ENCODE assay signal across 8 mouse cellular contexts in genomic region chr11:33147171-33147571, GRCm38 (mm10). TPM values are rescaled to one million over a fixed set of nuclear protein-coding genes. Genes with fewer than 3 reads are reported as not detected.
DNase-seq lines count a peak whose midpoint lies in the region; ATAC-seq and TF ChIP-seq lines count a peak whose summit lies in the region.

Gene Fgf18 (minus strand): TSS chr11:33147400.

- no peaks in the 10 kb centered on the region; the same call in 1 of the 2 replicates for H3K4me1 ChIP-seq in heart, adult 2 months (ENCODE audit: control insufficient read depth, insufficient read depth, low read length)
- H3K4me1 ChIP-seq in E14TG2a.4 (replicated peaks; ENCODE audit: low read depth, low read length) = peaks cover 57% of the 10 kb centered on the region
- no peaks in the 10 kb centered on the region for H3K4me1 ChIP-seq in cortical plate, adult 2 months (ENCODE audit: control insufficient read depth, insufficient read depth, low read length)
- H3K4me1 ChIP-seq in heart, embryonic 16.5 days (ENCODE audit: control insufficient read depth, insufficient read depth, low read length) = peaks cover 41% of the 10 kb centered on the region
- 0 out of 2 replicates have a peak, but pooled peaks cover 6% of the 10 kb centered on the region for H3K4me1 ChIP-seq in midbrain, postnatal 0 days (ENCODE audit: insufficient read depth, low read length)

- H3K9me3 ChIP-seq in E14TG2a.4 (ENCODE audit: low read length) = no peaks in the 10 kb centered on the region
- H3K9me3 ChIP-seq in heart, embryonic 16.5 days (replicated peaks; ENCODE audit: control insufficient read depth, low read length) = no peaks in the 10 kb centered on the region
- no peaks in the 10 kb centered on the region for H3K9me3 ChIP-seq in midbrain, postnatal 0 days (ENCODE audit: low read length)

- TF ChIP-seq POLR2A in heart, adult 2 months (IDR thresholded peaks at IDR 0.05; ENCODE audit: insufficient read depth, low read depth, low read length) = no peak
- TF ChIP-seq POLR2A in cortical plate, adult 2 months (IDR thresholded peaks at IDR 0.05; ENCODE audit: extremely low read depth, insufficient read depth, low read length) = no peak

- peak within 1 kb of the TSS; percentile 50 for H3K4me3 ChIP-seq in heart, adult 2 months
- H3K4me3 ChIP-seq in E14TG2a.4 (replicated peaks; ENCODE audit: low read length) = peak within 1 kb of the TSS; percentile 86
- H3K4me3 ChIP-seq in cortical plate, adult 2 months (ENCODE audit: insufficient read depth, low read length) = peak within 1 kb of the TSS; percentile 34
- H3K4me3 ChIP-seq in heart, embryonic 16.5 days (ENCODE audit: low read length) = peak within 1 kb of the TSS; percentile 75
- H3K4me3 ChIP-seq in midbrain, postnatal 0 days (ENCODE audit: low read depth, low read length) = peak within 1 kb of the TSS; percentile 65

- peak within 1 kb of the TSS; percentile 47 for H3K27ac ChIP-seq in heart, adult 2 months
- no peak within 1 kb of the TSS for H3K27ac ChIP-seq in cortical plate, adult 2 months (ENCODE audit: insufficient read depth, low read length)
- peak within 1 kb of the TSS; percentile 98 for H3K27ac ChIP-seq in heart, embryonic 16.5 days (ENCODE audit: low read length)
- peak within 1 kb of the TSS; percentile 63 for H3K27ac ChIP-seq in midbrain, postnatal 0 days (ENCODE audit: low read depth, low read length)

- no peaks in the 10 kb centered on the region for H3K79me2 ChIP-seq in heart, adult 2 months (replicated peaks; ENCODE audit: control insufficient read depth, insufficient read depth, low read length)

- DNase-seq in heart, adult 2 months = peak; percentile 44 to 64
- no peak for DNase-seq in heart, adult 8-10 months (ENCODE audit: low spot score)
- peak; percentile 19 for DNase-seq in layer of hippocampus, adult 9-11 months
- DNase-seq in midbrain, postnatal 0 days (ENCODE audit: low spot score) = peak; percentile 50
- DNase-seq in spleen, adult 18-20 months = no peak

- H3K4me2 ChIP-seq in heart, embryonic 16.5 days (ENCODE audit: low read depth, low read length) = peak within 1 kb of the TSS; percentile 94
- H3K4me2 ChIP-seq in midbrain, postnatal 0 days (ENCODE audit: low read depth, low read length, poor library complexity, severe bottlenecking) = peak within 1 kb of the TSS; percentile 84

- under 1% methylated on average over 52 of the region's 53 CpGs for WGBS in heart, adult 2 months
- WGBS in heart, embryonic 16.5 days = under 1% methylated on average over 43 of the region's 53 CpGs
- WGBS in midbrain, postnatal 0 days = under 1% methylated on average over 36 of the region's 53 CpGs

- 0 out of 2 replicates have a peak, but pooled peaks cover 1% of the 10 kb centered on the region for H3K27me3 ChIP-seq in heart, adult 2 months (ENCODE audit: control insufficient read depth, insufficient read depth, low read length)
- peaks cover 48% of the 10 kb centered on the region for H3K27me3 ChIP-seq in E14TG2a.4 (ENCODE audit: insufficient read depth, low read length)
- H3K27me3 ChIP-seq in heart, embryonic 16.5 days (ENCODE audit: control insufficient read depth, insufficient read depth, low read length) = no peaks in the 10 kb centered on the region; the same call in 1 of the 2 replicates
- peaks cover 16% of the 10 kb centered on the region; the same call in 1 of the 2 replicates for H3K27me3 ChIP-seq in midbrain, postnatal 0 days (ENCODE audit: insufficient read depth, low read length)

- peak; percentile 7; the same call in 1 of the 2 replicates for ATAC-seq in heart, embryonic 16.5 days (replicated peaks; ENCODE audit: extremely low read depth, insufficient read depth, low FRiP score)
- ATAC-seq in midbrain, postnatal 0 days (ENCODE audit: low FRiP score) = peak; percentile 36

- 0 out of 2 replicates have a peak, but pooled peaks have one; percentile 6 for TF ChIP-seq CTCF in heart, adult 2 months (IDR thresholded peaks at IDR 0.05)
- TF ChIP-seq CTCF in E14TG2a.4 (conservative IDR thresholded peaks at IDR 0.05; ENCODE audit: low read length) = no peak
- no peak for TF ChIP-seq CTCF in cortical plate, adult 2 months (IDR thresholded peaks at IDR 0.05; ENCODE audit: extremely low read depth, insufficient read depth, low read length)
- TF ChIP-seq CTCF in midbrain, postnatal 0 days (IDR thresholded peaks at IDR 0.05) = 0 out of 2 replicates have a peak, but pooled peaks have one; percentile 5

- H3K9ac ChIP-seq in heart, adult 2 months (ENCODE audit: low read depth, low read length) = peak within 1 kb of the TSS; percentile 69
- peak within 1 kb of the TSS; percentile 83 for H3K9ac ChIP-seq in heart, embryonic 16.5 days (ENCODE audit: low read length)
- H3K9ac ChIP-seq in midbrain, postnatal 0 days (replicated peaks; ENCODE audit: low read length, poor library complexity, severe bottlenecking) = peak within 1 kb of the TSS; percentile 68

- intact Hi-C loops in heart, adult 2 months (cut with DNase I) = loop anchor here (5.0 to 10.0 kb wide), 2 partner anchors 520 to 692 kb away; partner anchors contain the start of gene Ubtd2

- no peaks in the 10 kb centered on the region for H3K36me3 ChIP-seq in heart, adult 2 months (ENCODE audit: control insufficient read depth, insufficient read depth, low read length)
- H3K36me3 ChIP-seq in E14TG2a.4 (ENCODE audit: insufficient read depth, low read length) = peaks cover 34% of the 10 kb centered on the region
- peaks cover 16% of the 10 kb centered on the region for H3K36me3 ChIP-seq in heart, embryonic 16.5 days (ENCODE audit: control insufficient read depth, insufficient read depth)
- H3K36me3 ChIP-seq in midbrain, postnatal 0 days (ENCODE audit: insufficient read depth, low read length) = peaks cover 12% of the 10 kb centered on the region

- no peak for TF ChIP-seq EP300 in heart, adult 2 months (IDR thresholded peaks at IDR 0.05; ENCODE audit: insufficient read depth, low read depth, low read length)

RNA-seq across cellular contexts. Expression of gene Fgf18, which starts in this region (rescaled TPM):
- total RNA-seq in heart, adult 2 months (2021) = 1 to 10 TPM; 3.3 to 4.1 TPM
- polyA plus RNA-seq in heart, adult 2 months (2012; rRNA removed) = 3.0 and 3.7 TPM in 2 replicates
- 1 to 10 TPM; 3.0 to 5.6 (median 4.9) TPM for total RNA-seq in heart, adult 8-10 months (2022)
- 1.8 and 2.0 TPM in 2 replicates for polyA plus RNA-seq in cortical plate, adult 2 months (2012; rRNA removed)
- polyA plus RNA-seq in heart, embryonic 16.5 days (2015; fragmentation: Nextera tagmentation; extraction: Ambion mirVana) = 9.2 and 11.5 TPM in 2 replicates
- 6.7 and 10.8 TPM in 2 replicates for total RNA-seq in midbrain, postnatal 0 days (2014; rRNA removed)
- 6.5 and 7.7 TPM in 2 replicates for polyA plus RNA-seq in midbrain, postnatal 0 days (2015; fragmentation: Nextera tagmentation; extraction: Ambion mirVana)

Comparison
In these comparisons a context has a peak if more than half of its experiments do, and no peak if none do; other contexts are left out.
1. DNase-seq: peak in heart, adult 2 months (2 of 2), layer of hippocampus, adult 9-11 months (single experiment) and midbrain, postnatal 0 days (single experiment); none in heart, adult 8-10 months (single experiment) and spleen, adult 18-20 months (0 of 2).
2. H3K4me3 ChIP-seq: peak in every context shown above with its lines; median percentile 86 in E14TG2a.4; 75 in heart, embryonic 16.5 days; 65 in midbrain, postnatal 0 days; 50 in heart, adult 2 months; 34 in cortical plate, adult 2 months.
3. CTCF ChIP-seq: peak in heart, adult 2 months (single experiment) and midbrain, postnatal 0 days (single experiment); none in E14TG2a.4 (single experiment) and cortical plate, adult 2 months (single experiment).
4. Peak in every context shown above with its lines, with median percentiles within 50 percentile points of each other: H3K9ac ChIP-seq.